Mouse (Mus musculus) lung, postnatal 0 days (tissue): ENCODE measurements around the gene Lpxn.

Experiments
- CTCF ChIP-seq: IDR thresholded peaks from 2 replicates; pipeline ENCODE4 v1.5.1; 2016; ENCODE audit warnings: antibody characterized with exemption, mild to moderate bottlenecking
- EP300 ChIP-seq: IDR thresholded peaks from 2 replicates; pipeline ENCODE4 v1.6.1; 2016; ENCODE audit warnings: antibody characterized with exemption, mild to moderate bottlenecking, control low read depth

DNA sequence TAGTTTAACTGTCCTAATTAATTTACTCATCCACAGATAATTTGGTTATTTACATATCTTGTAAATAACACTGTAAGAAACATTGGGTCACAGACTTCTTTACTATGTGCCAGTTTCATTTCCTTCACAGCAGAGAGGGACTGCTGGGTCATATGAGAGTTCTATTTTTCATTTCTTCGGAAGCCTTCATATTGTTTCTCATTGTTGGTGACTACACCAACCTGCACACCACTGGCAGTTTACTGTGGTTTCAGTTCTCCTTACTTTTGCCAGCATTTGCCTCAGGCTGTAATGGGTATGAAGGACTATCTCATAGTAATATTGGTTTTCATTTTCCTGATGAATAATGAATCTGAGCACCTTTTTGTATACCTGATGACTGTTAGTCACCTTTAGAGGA, 22.5 kb downstream of the Lpxn start:
- TF ChIP-seq EP300 = no peak
- no peak for TF ChIP-seq CTCF
